Mouse (Mus musculus): ENCODE data around the gene Pdha2. TPM values are rescaled to one million over a fixed set of nuclear protein-coding genes. Genes with fewer than 3 reads are reported as not detected.

Pdha2 gene
- total and polyA plus RNA-seq, 3 experiments: not detected

- no peaks in the 10 kb centered on the region for H3K36me3 ChIP-seq (ENCODE audit: control insufficient read depth, insufficient read depth, low read length)
- TF ChIP-seq EP300 (IDR thresholded peaks at IDR 0.05; ENCODE audit: insufficient read depth, low read depth, low read length) (no peak), POLR2A (IDR thresholded peaks at IDR 0.05; ENCODE audit: insufficient read depth, low read depth, low read length) (no peak), CTCF (IDR thresholded peaks at IDR 0.05) (no peak)
- whole genome bisulfite sequencing: 56% methylated on average over 2 of the region's 2 CpGs
- no peak overlapping the region for H3K27ac ChIP-seq
- H3K9ac ChIP-seq (ENCODE audit: low read depth, low read length): no peak overlapping the region
- no peaks in the 10 kb centered on the region for H3K4me1 ChIP-seq (ENCODE audit: control insufficient read depth, insufficient read depth, low read length)
- no peaks in the 10 kb centered on the region for H3K27me3 ChIP-seq (ENCODE audit: control insufficient read depth, insufficient read depth, low read length)
- intact Hi-C loops (cut with DNase I): no loop called here
- DNase-seq: no peak
- H3K79me2 ChIP-seq (replicated peaks; ENCODE audit: control insufficient read depth, insufficient read depth, low read length): no peaks in the 10 kb centered on the region
- no peak overlapping the region for H3K4me3 ChIP-seq
These were observed 10.4 kb downstream of the Pdha2 start for GRCm38 (mm10) chr3:141201766-141202165.

GRCm38 (mm10) chr3:141197308-141197861 is 14.8 kb downstream of the Pdha2 start:
- Histone ChIP-seq H3K36me3 (ENCODE audit: control insufficient read depth, insufficient read depth, low read length) (no peaks in the 10 kb centered on the region), H3K79me2 (replicated peaks; ENCODE audit: control insufficient read depth, insufficient read depth, low read length) (no peaks in the 10 kb centered on the region), H3K4me1 (ENCODE audit: control insufficient read depth, insufficient read depth, low read length) (no peaks in the 10 kb centered on the region), H3K4me3 (no peak overlapping the region), H3K27ac (no peak overlapping the region), H3K27me3 (ENCODE audit: control insufficient read depth, insufficient read depth, low read length) (no peaks in the 10 kb centered on the region), H3K9ac (ENCODE audit: low read depth, low read length) (no peak overlapping the region)
- intact Hi-C loops (cut with DNase I): no loop called here
- 75% methylated on average over 4 of the region's 4 CpGs for WGBS
- no peak for TF ChIP-seq EP300 (IDR thresholded peaks at IDR 0.05; ENCODE audit: insufficient read depth, low read depth, low read length)
- no peak for TF ChIP-seq POLR2A (IDR thresholded peaks at IDR 0.05; ENCODE audit: insufficient read depth, low read depth, low read length)
- no peak for TF ChIP-seq CTCF (IDR thresholded peaks at IDR 0.05)
- no peak for DNase-seq

GRCm38 (mm10) chr3:141191653-141192052 is 20.5 kb downstream of the Pdha2 start:
- Histone ChIP-seq H3K27ac (no peak overlapping the region), H3K79me2 (replicated peaks; ENCODE audit: control insufficient read depth, insufficient read depth, low read length) (no peaks in the 10 kb centered on the region), H3K27me3 (ENCODE audit: control insufficient read depth, insufficient read depth, low read length) (no peaks in the 10 kb centered on the region), H3K4me1 (ENCODE audit: control insufficient read depth, insufficient read depth, low read length) (no peaks in the 10 kb centered on the region), H3K36me3 (ENCODE audit: control insufficient read depth, insufficient read depth, low read length) (no peaks in the 10 kb centered on the region), H3K9ac (ENCODE audit: low read depth, low read length) (no peak overlapping the region), H3K4me3 (no peak overlapping the region)
- intact Hi-C loops (cut with DNase I): no loop called here
- TF ChIP-seq EP300 (IDR thresholded peaks at IDR 0.05; ENCODE audit: insufficient read depth, low read depth, low read length) (no peak), CTCF (IDR thresholded peaks at IDR 0.05) (no peak), POLR2A (IDR thresholded peaks at IDR 0.05; ENCODE audit: insufficient read depth, low read depth, low read length) (no peak)
- 74% methylated on average over 3 of the region's 3 CpGs for WGBS
- DNase-seq: no peak

GRCm38 (mm10) chr3:141190429-141190828 is 21.7 kb downstream of the Pdha2 start:
- DNase-seq: no peak
- Histone ChIP-seq H3K9ac (ENCODE audit: low read depth, low read length) (no peak overlapping the region), H3K36me3 (ENCODE audit: control insufficient read depth, insufficient read depth, low read length) (no peaks in the 10 kb centered on the region), H3K27me3 (ENCODE audit: control insufficient read depth, insufficient read depth, low read length) (no peaks in the 10 kb centered on the region), H3K27ac (no peak overlapping the region), H3K4me3 (no peak overlapping the region), H3K79me2 (replicated peaks; ENCODE audit: control insufficient read depth, insufficient read depth, low read length) (no peaks in the 10 kb centered on the region), H3K4me1 (ENCODE audit: control insufficient read depth, insufficient read depth, low read length) (no peaks in the 10 kb centered on the region)
- WGBS: 75% methylated on average over 4 of the region's 4 CpGs
- intact Hi-C loops (cut with DNase I): no loop called here
- TF ChIP-seq EP300 (IDR thresholded peaks at IDR 0.05; ENCODE audit: insufficient read depth, low read depth, low read length): no peak
- TF ChIP-seq CTCF (IDR thresholded peaks at IDR 0.05): no peak
- TF ChIP-seq POLR2A (IDR thresholded peaks at IDR 0.05; ENCODE audit: insufficient read depth, low read depth, low read length): no peak

GRCm38 (mm10) chr3:141160986-141161385 is 51.2 kb downstream of the Pdha2 start:
- Histone ChIP-seq H3K79me2 (replicated peaks; ENCODE audit: control insufficient read depth, insufficient read depth, low read length) (no peaks in the 10 kb centered on the region), H3K9ac (ENCODE audit: low read depth, low read length) (no peak overlapping the region), H3K4me3 (no peak overlapping the region), H3K36me3 (ENCODE audit: control insufficient read depth, insufficient read depth, low read length) (no peaks in the 10 kb centered on the region), H3K27me3 (ENCODE audit: control insufficient read depth, insufficient read depth, low read length) (no peaks in the 10 kb centered on the region), H3K4me1 (ENCODE audit: control insufficient read depth, insufficient read depth, low read length) (no peaks in the 10 kb centered on the region), H3K27ac (no peak overlapping the region)
- intact Hi-C loops (cut with DNase I): no loop called here
- TF ChIP-seq POLR2A (IDR thresholded peaks at IDR 0.05; ENCODE audit: insufficient read depth, low read depth, low read length) (no peak), CTCF (IDR thresholded peaks at IDR 0.05) (no peak), EP300 (IDR thresholded peaks at IDR 0.05; ENCODE audit: insufficient read depth, low read depth, low read length) (no peak)
- no peak for DNase-seq

Measured in heart, adult 2 months (tissue).